Mouse (Mus musculus) megakaryocyte, adult 5-6 weeks (primary cell): ENCODE data around the gene Zbtb8a. TPM values are rescaled to one million over a fixed set of nuclear protein-coding genes. Genes with fewer than 3 reads are reported as not detected.

Source experiments
- ATAC-seq: 2 replicates; pipeline ENCODE4 v1.8.0; 2016; ENCODE audit warnings: mild to moderate bottlenecking, inconsistent platforms; ENCODE audit not compliant: poor library complexity, severe bottlenecking
- total RNA-seq, 2 experiments: library from RNA; stranded (forward) in 1 of 2; stranded (reverse) in 1 of 2; fragments of 153-499, 151-499 nt in 1 of 2; fragments of 221-1000, 200-1000 nt in 1 of 2; gene quantifications; 2 replicates each; pipeline versions ENCODE4 v1.2.3 to v1.2.4; 2015 to 2017

The Zbtb8a gene
- total RNA-seq, 2 experiments from 2014 or later = 3.3 to 9.3 TPM

GRCm38 (mm10) chr4:129339743-129340142, 38.2 kb downstream of the Zbtb8a start:
- ATAC-seq = no peak

- no peak for ATAC-seq
These were observed 41.6 kb downstream of the Zbtb8a start for GRCm38 (mm10) chr4:129336291-129336690.

GRCm38 (mm10) chr4:129335216-129336074, 42.5 kb downstream of the Zbtb8a start, which contains the start of the genes Rbbp4 and Zbtb8os:
Rbbp4 (minus strand) TSS chr4:129335370.
Zbtb8os (plus strand) TSS chr4:129335695.
- peak; percentile 92 for ATAC-seq

GRCm38 (mm10) chr4:129334677-129335215, 43.2 kb downstream of the Zbtb8a start:
- ATAC-seq = no peak

GRCm38 (mm10) chr4:129332846-129333245, 45.1 kb downstream of the Zbtb8a start:
- ATAC-seq = no peak

GRCm38 (mm10) chr4:129326191-129326590, 51.7 kb downstream of the Zbtb8a start:
- ATAC-seq = no peak

GRCm38 (mm10) chr4:129324756-129325155, 53.2 kb downstream of the Zbtb8a start:
- no peak for ATAC-seq

- no peak for ATAC-seq
These were observed 54.4 kb downstream of the Zbtb8a start for GRCm38 (mm10) chr4:129323491-129323890.

- ATAC-seq = no peak
These were observed 55.9 kb downstream of the Zbtb8a start for GRCm38 (mm10) chr4:129322042-129322441.

GRCm38 (mm10) chr4:129320876-129321275, 57.0 kb downstream of the Zbtb8a start:
- no peak for ATAC-seq

GRCm38 (mm10) chr4:129313886-129314285, 64.0 kb downstream of the Zbtb8a start:
- no peak for ATAC-seq

- ATAC-seq = no peak
These were observed 70.0 kb downstream of the Zbtb8a start for GRCm38 (mm10) chr4:129307936-129308335.

GRCm38 (mm10) chr4:129304306-129304705, 73.6 kb downstream of the Zbtb8a start:
- ATAC-seq = no peak

GRCm38 (mm10) chr4:129303816-129304215, 74.1 kb downstream of the Zbtb8a start:
- no peak for ATAC-seq

Other genes starting within 250 kb of the Zbtb8a start
- 0.07 TPM in 2 replicates for gene Fndc5, start 241.1 kb downstream of the Zbtb8a start, total RNA-seq (2015)
- not detected in 2 replicates for gene Fndc5, start 241.1 kb downstream of the Zbtb8a start, total RNA-seq (2017)
- 28.3 and 37.5 TPM in 2 replicates for gene S100pbp, start 188.4 kb downstream of the Zbtb8a start, total RNA-seq (2015)
- gene S100pbp, start 188.4 kb downstream of the Zbtb8a start, total RNA-seq (2017) = 14.1 and 22.2 TPM in 2 replicates
- gene Yars, start 188.4 kb downstream of the Zbtb8a start, total RNA-seq (2015) = 9.4 and 12.5 TPM in 2 replicates
- 20.0 and 26.1 TPM in 2 replicates for gene Yars, start 188.4 kb downstream of the Zbtb8a start, total RNA-seq (2017)
- not detected in 2 replicates for gene C77080, start 116.7 kb downstream of the Zbtb8a start, total RNA-seq (2015)
- gene C77080, start 116.7 kb downstream of the Zbtb8a start, total RNA-seq (2017) = not detected in 2 replicates
- not detected in 2 replicates for gene Sync, start 90.5 kb downstream of the Zbtb8a start, total RNA-seq (2015)
- gene Sync, start 90.5 kb downstream of the Zbtb8a start, total RNA-seq (2017) = 1.3 TPM in 1 of 2 replicates, not detected in the other
- gene Rbbp4, start 42.7 kb downstream of the Zbtb8a start, total RNA-seq (2015) = 174 and 182 TPM in 2 replicates
- gene Rbbp4, start 42.7 kb downstream of the Zbtb8a start, total RNA-seq (2017) = 86.5 and 88.9 TPM in 2 replicates
- gene Zbtb8os, start 42.4 kb downstream of the Zbtb8a start, total RNA-seq (2015) = 60.9 and 69.8 TPM in 2 replicates
- gene Zbtb8os, start 42.4 kb downstream of the Zbtb8a start, total RNA-seq (2017) = 79.7 and 84.8 TPM in 2 replicates
- not detected in 2 replicates for gene Zbtb8b, start 62.7 kb upstream of the Zbtb8a start, total RNA-seq (2015)
- gene Zbtb8b, start 62.7 kb upstream of the Zbtb8a start, total RNA-seq (2017) = not detected in 2 replicates
- 24.3 and 24.9 TPM in 2 replicates for gene Bsdc1, start 83.5 kb upstream of the Zbtb8a start, total RNA-seq (2015)
- 28.5 and 35.8 TPM in 2 replicates for gene Bsdc1, start 83.5 kb upstream of the Zbtb8a start, total RNA-seq (2017)
- not detected in 2 replicates for gene Tssk3, start 112.9 kb upstream of the Zbtb8a start, total RNA-seq (2015)
- gene Tssk3, start 112.9 kb upstream of the Zbtb8a start, total RNA-seq (2017) = not detected in 2 replicates
- gene Fam229a, start 113.1 kb upstream of the Zbtb8a start, total RNA-seq (2015) = not detected in 2 replicates
- gene Fam229a, start 113.1 kb upstream of the Zbtb8a start, total RNA-seq (2017) = not detected in 2 replicates
- gene Marcksl1, start 135.5 kb upstream of the Zbtb8a start, total RNA-seq (2015) = 28.5 and 32.6 TPM in 2 replicates
- gene Marcksl1, start 135.5 kb upstream of the Zbtb8a start, total RNA-seq (2017) = 25.4 and 29.3 TPM in 2 replicates
- gene Hdac1, start 164.6 kb upstream of the Zbtb8a start, total RNA-seq (2015) = 94.1 and 98.6 TPM in 2 replicates
- 68.6 and 75.0 TPM in 2 replicates for gene Hdac1, start 164.6 kb upstream of the Zbtb8a start, total RNA-seq (2017)
- gene Lck, start 195.5 kb upstream of the Zbtb8a start, total RNA-seq (2015) = 5.6 and 8.2 TPM in 2 replicates
- 6.0 and 6.9 TPM in 2 replicates for gene Lck, start 195.5 kb upstream of the Zbtb8a start, total RNA-seq (2017)
- gene Fam167b, start 200.4 kb upstream of the Zbtb8a start, total RNA-seq (2015) = not detected in 2 replicates
- gene Fam167b, start 200.4 kb upstream of the Zbtb8a start, total RNA-seq (2017) = not detected in 2 replicates
- gene Eif3i, start 222.5 kb upstream of the Zbtb8a start, total RNA-seq (2015) = 186 and 204 TPM in 2 replicates
- gene Eif3i, start 222.5 kb upstream of the Zbtb8a start, total RNA-seq (2017) = 140 and 156 TPM in 2 replicates
- gene Tmem234, start 222.6 kb upstream of the Zbtb8a start, total RNA-seq (2015) = 104 and 120 TPM in 2 replicates
- gene Tmem234, start 222.6 kb upstream of the Zbtb8a start, total RNA-seq (2017) = 126 and 128 TPM in 2 replicates
- gene Dcdc2b, start 236.1 kb upstream of the Zbtb8a start, total RNA-seq (2015) = 1.0 and 3.5 TPM in 2 replicates
- not detected in 2 replicates for gene Dcdc2b, start 236.1 kb upstream of the Zbtb8a start, total RNA-seq (2017)
- gene Iqcc, start 241.0 kb upstream of the Zbtb8a start, total RNA-seq (2015) = 14.3 and 16.6 TPM in 2 replicates
- gene Iqcc, start 241.0 kb upstream of the Zbtb8a start, total RNA-seq (2017) = 6.4 and 7.4 TPM in 2 replicates
- gene Ccdc28b, start 245.8 kb upstream of the Zbtb8a start, total RNA-seq (2015) = 49.7 and 68.6 TPM in 2 replicates
- gene Ccdc28b, start 245.8 kb upstream of the Zbtb8a start, total RNA-seq (2017) = 77.2 and 89.0 TPM in 2 replicates